Mouse (Mus musculus) fat pad, adult 2 months (tissue): Measurements from ENCODE around the gene Nubpl.
"Not testable (repeated sequence)": the region's sequence is repeated elsewhere in the genome, so short reads cannot be mapped to it uniquely, and the experiment has no call there.

Experiments
- DNase-seq: peaks from one replicate; pipeline ENCODE4 v3.0.0-alpha.2; 2011; ENCODE audit warnings: low read depth, low spot score; ENCODE audit errors: extremely low read depth

Nubpl gene

DNA sequence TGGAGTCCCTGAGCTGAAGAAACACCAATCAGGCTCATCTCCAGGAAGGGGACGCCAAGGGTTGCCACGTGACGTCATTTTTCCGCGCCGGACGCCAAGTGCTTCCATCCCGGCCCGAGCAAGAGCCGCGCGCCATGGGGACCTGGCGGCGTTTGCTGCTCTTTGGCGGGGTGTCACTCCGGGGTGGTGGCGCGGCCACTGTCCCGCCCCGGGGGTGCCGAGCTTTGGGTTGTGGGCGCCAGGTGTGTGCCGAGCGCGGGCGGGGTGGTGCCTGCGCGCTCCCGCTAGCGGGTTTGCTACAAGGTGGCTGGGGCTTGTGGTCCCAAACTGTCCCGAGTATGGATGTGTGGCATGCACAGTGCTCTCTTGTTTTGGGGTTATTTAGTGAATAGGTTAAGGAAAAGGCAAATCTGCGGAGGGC, at the start of gene Nubpl:
Gene Nubpl, plus strand, starts transcription at position 88 of the 421 bp plus-strand sequence.
- peak; percentile 18 for DNase-seq

DNA sequence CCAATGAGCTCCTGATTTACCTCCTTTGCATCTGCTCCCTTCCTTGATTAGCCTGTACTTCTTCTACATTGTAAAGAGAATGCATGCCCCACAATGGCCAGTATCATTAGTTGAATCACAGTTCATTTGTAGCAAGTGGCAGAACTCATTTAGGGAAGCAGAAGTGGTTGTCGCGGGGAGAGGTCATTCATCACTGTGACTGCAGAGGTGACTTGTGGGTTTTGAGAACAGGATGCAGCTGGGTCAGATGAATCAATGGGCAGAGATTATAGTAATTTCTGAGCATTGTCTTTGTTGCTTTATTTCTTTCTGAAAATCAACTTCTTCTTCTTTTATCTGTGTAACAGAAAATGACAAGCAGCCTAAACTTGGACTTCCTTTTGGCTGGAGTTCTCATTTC, 48.2 kb upstream of the Nubpl start:
- no peak for DNase-seq

GRCm38 (mm10) chr12:52079296-52079695, 18.2 kb upstream of the Nubpl start:
- not testable (repeated sequence) for DNase-seq

DNA sequence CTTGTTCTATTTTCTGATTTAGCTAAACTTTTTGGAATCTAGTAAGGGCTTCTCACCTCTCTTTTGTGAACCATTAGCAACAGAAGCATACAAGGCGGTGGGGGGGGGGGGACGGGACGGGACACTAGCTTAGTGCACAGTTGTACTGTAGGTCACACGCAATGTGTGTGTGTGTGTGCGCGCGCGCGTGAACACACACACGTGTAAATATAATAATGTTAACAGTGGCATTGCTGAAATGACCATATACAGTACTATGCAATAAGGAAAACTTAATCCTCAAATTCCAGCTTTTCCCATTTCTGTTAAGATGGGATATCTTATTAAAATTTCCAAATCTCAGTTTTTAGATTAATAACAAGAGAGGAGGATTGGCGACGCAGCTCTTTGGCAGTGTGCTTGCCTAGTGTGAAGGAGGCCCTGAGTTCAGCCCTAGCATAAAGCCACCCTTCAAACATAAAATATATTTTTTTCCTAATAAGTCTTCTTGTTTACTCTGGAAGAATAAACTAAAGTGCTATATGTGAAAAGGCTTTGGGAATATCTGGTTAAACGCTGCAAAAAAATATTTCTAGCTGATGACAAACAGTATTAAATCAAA, 388 bp upstream of the Nubpl start:
- DNase-seq, result no peak

DNA sequence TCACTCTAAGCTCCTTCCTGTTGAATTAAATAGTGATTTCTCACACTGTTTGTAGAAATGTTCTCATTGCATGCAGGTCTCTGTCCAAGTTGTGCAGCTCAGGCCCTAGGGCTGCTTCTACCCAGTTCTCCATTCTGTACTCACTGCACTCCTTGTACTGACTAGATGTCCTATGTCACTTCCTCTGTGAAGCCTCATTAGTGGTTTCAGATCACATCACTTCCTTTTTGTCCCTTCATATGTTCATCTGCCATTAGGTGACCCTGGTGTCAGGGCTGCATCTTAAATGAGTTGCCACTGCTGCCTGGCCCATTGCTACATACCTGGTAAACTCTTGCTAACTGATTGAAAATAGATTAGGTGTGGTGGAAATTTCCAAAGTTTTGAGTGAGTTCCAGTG, 22.7 kb downstream of the Nubpl start:
- DNase-seq, result no peak

DNA sequence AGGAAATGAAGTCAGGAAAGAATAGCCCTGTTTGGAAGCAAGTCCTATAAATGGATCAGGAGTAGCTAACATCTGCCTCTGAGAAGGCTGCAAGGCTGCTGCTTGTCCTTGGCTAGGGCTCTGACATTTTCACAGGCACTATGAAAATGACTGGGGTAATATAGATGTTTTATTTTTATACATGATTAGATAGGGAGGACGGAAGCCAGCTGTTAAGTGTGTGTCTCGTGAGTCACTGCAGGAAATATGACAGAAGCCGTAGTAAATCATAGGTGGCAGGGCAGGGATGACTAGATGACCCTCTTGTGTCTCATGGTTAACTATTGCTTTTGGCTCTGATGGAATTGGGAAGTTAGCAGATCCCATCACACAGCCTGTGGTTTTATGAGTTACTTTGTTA, 28.9 kb downstream of the Nubpl start:
- DNase-seq, result no peak

DNA sequence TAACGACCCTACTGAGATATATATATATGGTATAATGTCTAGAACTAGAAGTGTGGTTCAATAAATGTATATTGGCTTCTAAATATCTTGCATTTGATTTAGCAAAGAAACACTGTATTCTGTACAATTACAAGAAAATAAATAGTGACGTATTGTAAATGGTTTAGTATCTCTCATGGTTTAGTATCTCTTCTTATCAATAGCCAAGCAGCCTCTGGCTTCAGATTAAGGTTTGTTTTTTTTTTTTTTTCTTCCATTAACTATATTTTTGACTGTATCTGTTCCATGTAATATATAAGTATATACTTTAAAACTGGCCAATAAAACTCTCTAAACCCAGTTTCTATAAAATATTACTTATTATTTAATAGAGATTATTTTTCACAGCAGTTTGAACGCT, 31.5 kb downstream of the Nubpl start:
- no peak for DNase-seq

- no peak for DNase-seq
These were observed 34.7 kb downstream of the Nubpl start for GRCm38 (mm10) chr12:52132256-52132655.

- DNase-seq, result no peak
These were observed 40.8 kb downstream of the Nubpl start for GRCm38 (mm10) chr12:52138296-52138695.

GRCm38 (mm10) chr12:52146639-52147038, 49.1 kb downstream of the Nubpl start:
- no peak for DNase-seq

- DNase-seq, result no peak
These were observed 51.9 kb downstream of the Nubpl start for GRCm38 (mm10) chr12:52149448-52149847.

- DNase-seq, result no peak
These were observed 54.5 kb downstream of the Nubpl start for GRCm38 (mm10) chr12:52152071-52152470.

DNA sequence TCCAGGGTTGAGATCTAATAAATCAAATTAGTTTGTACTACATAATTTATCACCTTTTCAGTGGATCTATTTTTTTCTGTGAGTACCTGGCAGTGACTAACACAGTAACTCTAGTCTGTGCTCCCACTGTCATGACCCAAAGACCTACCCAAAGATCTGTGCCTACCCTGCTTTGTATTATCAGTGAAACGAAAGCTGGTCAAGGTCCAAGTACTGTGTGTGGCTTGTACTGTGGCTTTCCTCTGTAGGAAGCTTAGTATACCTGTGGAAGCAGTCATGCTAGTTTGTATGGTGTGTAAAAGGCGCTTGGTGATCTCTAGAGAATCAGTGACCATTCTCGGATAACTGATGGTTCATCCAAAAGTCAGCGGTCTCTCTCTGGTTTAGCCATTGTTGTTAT, 57.4 kb downstream of the Nubpl start:
- no peak for DNase-seq

GRCm38 (mm10) chr12:52164414-52164813, 66.9 kb downstream of the Nubpl start:
- DNase-seq, result no peak

DNA sequence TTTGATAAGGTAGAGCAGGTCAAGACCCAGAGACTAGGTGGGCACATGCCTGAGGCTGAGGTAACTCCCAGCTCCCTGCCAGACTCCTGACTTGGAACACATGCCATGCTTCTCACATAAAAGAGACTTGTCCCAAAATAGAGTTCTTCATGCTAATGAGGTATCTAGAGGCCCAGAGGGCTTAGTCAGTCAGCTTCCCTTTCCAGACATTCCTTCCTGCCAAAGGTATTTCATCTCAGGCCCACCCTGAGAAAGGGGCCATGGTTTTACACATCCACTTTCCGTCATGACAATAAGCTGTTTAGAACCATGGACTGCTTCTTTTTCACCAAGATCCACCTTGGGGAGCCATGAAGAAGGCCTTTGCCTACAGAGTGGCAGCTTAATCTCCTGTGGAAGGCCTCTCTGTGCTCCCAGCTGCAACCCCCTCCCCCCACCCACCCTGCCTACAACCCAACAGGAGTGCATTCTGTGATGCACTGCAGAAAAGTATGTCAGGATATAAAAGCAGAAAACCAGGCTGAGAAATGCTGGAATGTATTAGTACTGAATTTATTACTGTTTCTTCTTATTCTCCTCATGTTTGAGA, 88.8 kb downstream of the Nubpl start:
- no peak for DNase-seq

- DNase-seq, result no peak
These were observed 89.5 kb downstream of the Nubpl start for GRCm38 (mm10) chr12:52186963-52187590.

- DNase-seq, result no peak
These were observed 100.9 kb downstream of the Nubpl start for GRCm38 (mm10) chr12:52198471-52198870.

GRCm38 (mm10) chr12:52209121-52209610, 111.6 kb downstream of the Nubpl start:
- no peak for DNase-seq

GRCm38 (mm10) chr12:52211144-52211543, 113.6 kb downstream of the Nubpl start:
- no peak for DNase-seq

- no peak for DNase-seq
These were observed 117.3 kb downstream of the Nubpl start for GRCm38 (mm10) chr12:52214837-52215236.

DNA sequence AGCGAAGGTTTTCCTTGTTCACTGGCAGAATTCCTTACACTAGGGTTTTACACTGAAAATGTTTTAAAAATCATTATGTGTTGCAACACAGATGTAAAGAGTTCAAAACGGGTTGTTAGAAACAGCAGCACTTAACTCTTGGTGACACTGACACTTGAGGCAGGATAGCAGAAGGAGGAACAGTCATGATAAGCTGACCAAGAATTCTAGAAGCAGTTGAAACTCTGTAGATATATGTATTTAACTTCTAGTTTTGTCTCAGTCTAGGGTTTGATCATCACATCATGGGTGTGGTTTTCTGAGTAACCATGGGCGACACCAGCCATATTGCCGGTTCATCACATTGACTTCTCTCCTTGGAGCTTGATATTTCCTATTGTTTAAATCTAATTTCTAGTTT, 127.4 kb downstream of the Nubpl start:
- no peak for DNase-seq

DNA sequence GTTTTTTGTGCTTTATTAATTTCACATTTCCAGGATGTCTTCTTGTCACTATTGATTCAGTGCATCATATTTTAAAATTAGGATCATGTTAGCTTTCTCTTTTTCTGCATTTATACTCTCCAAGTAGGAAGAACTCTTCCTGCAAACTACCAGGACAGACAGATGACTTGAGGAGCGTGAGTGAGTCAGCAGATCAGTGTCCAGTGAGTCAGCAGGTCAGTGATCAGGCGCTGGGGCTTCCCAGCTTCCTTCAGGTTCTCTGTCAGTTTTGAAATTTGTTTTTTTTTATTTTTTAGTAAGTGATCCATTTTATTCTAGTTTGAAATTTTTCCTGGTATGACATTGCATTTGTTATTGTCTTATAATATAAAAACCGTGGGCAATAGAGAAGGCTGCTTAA, 131.2 kb downstream of the Nubpl start:
- DNase-seq, result no peak
